Mouse (Mus musculus) monocyte, adult 5-6 weeks (primary cell): ENCODE data around the gene 1700012P22Rik. TPM values are rescaled to one million over a fixed set of nuclear protein-coding genes. Genes with fewer than 3 reads are reported as not detected.

Experiments
- ATAC-seq: fragments of 153-309, 156-312 bp; replicated peaks from 2 replicates; pipeline ENCODE4 v1.8.0; 2017; ENCODE audit warnings: mild to moderate bottlenecking; ENCODE audit not compliant: low TSS enrichment, insufficient number of reproducible peaks, severe bottlenecking, poor library complexity, low FRiP score
- total RNA-seq: library from RNA; stranded (forward); fragments of 200-1000, 200-491, 200-594 nt; gene quantifications from 3 replicates; pipeline ENCODE4 v1.2.3, GENCODE M21; 2017

The 1700012P22Rik gene
- total RNA-seq = not detected in 3 replicates

GRCm38 (mm10) chr4:144438672-144439071 is at the start of gene 1700012P22Rik:
TSS of gene 1700012P22Rik (minus strand) at chr4:144438772.
- ATAC-seq = no peak

GRCm38 (mm10) chr4:144468091-144468490 is 29.5 kb upstream of the 1700012P22Rik start:
- no peak for ATAC-seq

GRCm38 (mm10) chr4:144465206-144465605 is 26.6 kb upstream of the 1700012P22Rik start:
- no peak for ATAC-seq

GRCm38 (mm10) chr4:144463656-144464055 is 25.1 kb upstream of the 1700012P22Rik start, which contains the start of gene Aadacl3:
TSS of gene Aadacl3 (minus strand) at chr4:144463756.
- no peak for ATAC-seq

GRCm38 (mm10) chr4:144453217-144453616 is 14.6 kb upstream of the 1700012P22Rik start, which contains the start of gene Gm9944:
TSS of gene Gm9944 (minus strand) at chr4:144453317.
- no peak for ATAC-seq

- no peak for ATAC-seq
These were observed 10.0 kb upstream of the 1700012P22Rik start for GRCm38 (mm10) chr4:144448546-144448945.

GRCm38 (mm10) chr4:144441582-144441981 is 3.0 kb upstream of the 1700012P22Rik start:
- ATAC-seq = no peak

- ATAC-seq = no peak
These were observed 2.5 kb upstream of the 1700012P22Rik start for GRCm38 (mm10) chr4:144441095-144441494.

GRCm38 (mm10) chr4:144433216-144433615 is 5.4 kb downstream of the 1700012P22Rik start:
- no peak for ATAC-seq

- ATAC-seq = no peak
These were observed 7.8 kb downstream of the 1700012P22Rik start for GRCm38 (mm10) chr4:144430723-144431122.

- ATAC-seq = no peak
These were observed 9.7 kb downstream of the 1700012P22Rik start for GRCm38 (mm10) chr4:144428868-144429267.

GRCm38 (mm10) chr4:144424590-144424989 is 14.0 kb downstream of the 1700012P22Rik start:
- ATAC-seq = no peak

- no peak for ATAC-seq
These were observed 17.9 kb downstream of the 1700012P22Rik start for GRCm38 (mm10) chr4:144420644-144421043.

GRCm38 (mm10) chr4:144408290-144408689 is 30.3 kb downstream of the 1700012P22Rik start, which contains the start of gene Pramef12:
TSS of gene Pramef12 (minus strand) at chr4:144408464.
- ATAC-seq = no peak

- ATAC-seq = no peak
These were observed 32.3 kb downstream of the 1700012P22Rik start for GRCm38 (mm10) chr4:144406261-144406660.

GRCm38 (mm10) chr4:144404456-144405086 is 34.0 kb downstream of the 1700012P22Rik start:
- no peak for ATAC-seq

GRCm38 (mm10) chr4:144402712-144403111 is 35.9 kb downstream of the 1700012P22Rik start:
- no peak for ATAC-seq

GRCm38 (mm10) chr4:144396316-144396715 is 42.3 kb downstream of the 1700012P22Rik start:
- ATAC-seq = no peak

GRCm38 (mm10) chr4:144377911-144378310 is 60.7 kb downstream of the 1700012P22Rik start, which contains the start of gene Pramef20:
TSS of gene Pramef20 (minus strand) at chr4:144377933.
- ATAC-seq = no peak
